Mouse (Mus musculus) erythroblast, embryonic 14.5 days (primary cell): ENCODE results near the gene Ctsz.

Experiments
- GATA1 ChIP-seq: IDR thresholded peaks from 2 replicates; pipeline ENCODE4 v1.6.1; 2012; ENCODE audit warnings: low read length, inconsistent platforms, mixed read lengths
- TAL1 ChIP-seq: IDR thresholded peaks from 3 replicates; pipeline ENCODE4 v1.6.1; 2012; ENCODE audit warnings: low read length, inconsistent platforms, mixed read lengths

- TF ChIP-seq GATA1 (peak; percentile 94), TAL1 (peak; percentile 85)
Measured at GRCm38 (mm10) chr2:174453681-174454080, 14.8 kb upstream of the Ctsz start.
